Mouse (Mus musculus): ENCODE results near the gene Zfp866. TPM values are rescaled to one million over a fixed set of nuclear protein-coding genes. Genes with fewer than 3 reads are reported as not detected.

The Zfp866 gene
- polyA plus RNA-seq, 1 experiment from 2014 or later: 26.0 TPM

DNA sequence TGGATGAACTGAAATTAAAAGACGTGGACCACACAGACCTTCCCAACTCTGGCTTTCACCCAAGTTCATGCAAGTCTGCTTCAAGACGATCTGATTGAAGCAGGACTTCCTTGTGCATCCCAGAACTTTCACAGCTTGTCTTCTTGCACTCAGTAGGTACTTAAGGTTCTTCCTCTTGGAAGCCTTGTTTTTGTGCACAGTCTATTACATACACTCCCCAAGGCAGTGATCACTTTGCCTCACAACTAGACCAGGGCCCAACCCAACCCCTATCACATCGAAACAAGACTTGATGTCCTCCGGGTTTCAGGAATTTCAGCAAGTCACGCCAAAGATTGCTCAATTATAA is 73.8 kb downstream of the Zfp866 start:
- DNase-seq (ENCODE audit: low spot score) (no peak), ATAC-seq (ENCODE audit: low read depth) (peak; percentile 1)
- peaks cover 6% of the 10 kb centered on the region for H3K4me1 ChIP-seq (ENCODE audit: control insufficient read depth, insufficient read depth, low read length)
- H3K36me3 ChIP-seq (ENCODE audit: control insufficient read depth, insufficient read depth, low read length): peaks cover 10% of the 10 kb centered on the region; the same call in 1 of the 2 replicates
- no peaks in the 10 kb centered on the region for H3K27me3 ChIP-seq (replicated peaks; ENCODE audit: control insufficient read depth, insufficient read depth, low read length)
- H3K9me3 ChIP-seq (ENCODE audit: control insufficient read depth, low read length): no peaks in the 10 kb centered on the region
- peak overlapping the region; percentile 56 for H3K4me2 ChIP-seq (ENCODE audit: low read depth, low read length)
- peak overlapping the region; percentile 65 for H3K27ac ChIP-seq (replicated peaks; ENCODE audit: low read depth, low read length)
- WGBS: 49% methylated on average over 5 of the region's 5 CpGs
- H3K9ac ChIP-seq (ENCODE audit: low read depth, low read length): no peak overlapping the region
- H3K4me3 ChIP-seq (ENCODE audit: low read depth, low read length): peak overlapping the region; percentile 80

DNA sequence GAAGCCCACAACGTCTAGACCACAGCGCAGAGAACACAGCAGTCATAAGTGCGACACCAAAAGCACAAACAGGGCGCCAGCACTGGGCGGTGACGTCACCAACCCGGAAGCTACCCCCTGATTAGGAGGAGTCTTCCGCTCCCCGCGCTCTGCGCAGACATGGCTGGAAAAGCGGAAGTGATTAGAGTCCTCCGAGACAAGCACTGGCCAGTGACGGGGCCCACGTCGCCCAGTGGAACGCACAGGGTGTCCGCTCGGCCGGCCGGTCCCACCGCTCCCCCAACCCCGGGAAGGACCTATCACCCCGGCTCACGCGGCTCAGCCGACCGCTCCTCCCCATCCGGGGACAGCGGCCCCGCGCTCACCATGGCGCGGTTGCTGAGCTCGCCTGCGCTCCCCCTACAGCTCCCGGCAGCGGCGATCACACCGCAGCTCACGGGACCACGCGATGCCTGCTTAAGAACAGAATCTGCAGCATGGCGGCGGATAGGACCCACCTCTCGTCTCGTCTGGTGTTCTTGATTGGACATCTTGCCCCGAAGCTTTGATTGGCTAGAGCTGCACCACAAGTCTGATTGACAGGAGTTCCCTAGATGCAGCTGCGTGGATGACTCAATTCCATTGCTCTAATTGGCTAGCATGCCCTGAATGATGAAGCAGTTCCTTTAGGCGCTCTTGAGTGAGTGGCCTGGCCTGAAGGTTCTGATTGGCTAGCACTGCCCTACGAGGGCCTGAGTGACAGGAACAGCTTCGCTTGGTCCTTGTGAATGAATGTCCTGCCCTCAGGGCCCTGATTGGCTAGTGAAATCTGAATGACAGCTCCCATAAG is 74.4 kb downstream of the Zfp866 start:
- peak overlapping the region; percentile 100 for H3K27ac ChIP-seq (replicated peaks; ENCODE audit: low read depth, low read length)
- DNase-seq (ENCODE audit: low spot score): peak; percentile 100
- peak; percentile 98 for ATAC-seq (ENCODE audit: low read depth)
- under 1% methylated on average over 39 of the region's 52 CpGs for WGBS
- H3K4me2 ChIP-seq (ENCODE audit: low read depth, low read length): peak overlapping the region; percentile 56
- peaks cover 15% of the 10 kb centered on the region; the same call in 1 of the 2 replicates for H3K36me3 ChIP-seq (ENCODE audit: control insufficient read depth, insufficient read depth, low read length)
- no peaks in the 10 kb centered on the region for H3K27me3 ChIP-seq (replicated peaks; ENCODE audit: control insufficient read depth, insufficient read depth, low read length)
- H3K4me3 ChIP-seq (ENCODE audit: low read depth, low read length): peak overlapping the region; percentile 80
- peaks cover 6% of the 10 kb centered on the region for H3K4me1 ChIP-seq (ENCODE audit: control insufficient read depth, insufficient read depth, low read length)
- H3K9me3 ChIP-seq (ENCODE audit: control insufficient read depth, low read length): no peaks in the 10 kb centered on the region
- peak overlapping the region; percentile 98 for H3K9ac ChIP-seq (ENCODE audit: low read depth, low read length)

DNA sequence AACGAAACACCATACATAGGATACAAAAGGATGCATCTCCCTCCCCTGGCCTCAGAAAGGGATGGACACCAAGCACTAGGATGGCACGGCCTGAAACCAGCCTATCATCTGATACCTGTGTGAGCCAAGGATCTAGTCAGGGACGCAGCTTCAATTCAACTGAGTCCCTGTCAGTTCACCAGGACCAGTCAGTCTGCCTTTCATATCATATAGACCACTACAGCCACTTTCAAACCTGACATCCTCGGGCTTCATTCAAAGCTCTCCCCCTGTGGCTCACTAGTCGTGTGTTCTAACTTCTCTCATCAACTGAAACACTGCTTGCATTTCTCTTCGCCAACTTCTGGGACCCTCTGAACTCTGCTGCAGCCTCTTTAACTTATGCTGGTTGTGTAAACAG is 75.6 kb downstream of the Zfp866 start:
- no peak for ATAC-seq (ENCODE audit: low read depth)
- DNase-seq (ENCODE audit: low spot score): no peak
- Histone ChIP-seq H3K4me3 (ENCODE audit: low read depth, low read length) (peak overlapping the region; percentile 80), H3K27ac (replicated peaks; ENCODE audit: low read depth, low read length) (no peak overlapping the region; the same call in 1 of the 2 replicates), H3K27me3 (replicated peaks; ENCODE audit: control insufficient read depth, insufficient read depth, low read length) (no peaks in the 10 kb centered on the region), H3K36me3 (ENCODE audit: control insufficient read depth, insufficient read depth, low read length) (peaks cover 18% of the 10 kb centered on the region), H3K4me1 (ENCODE audit: control insufficient read depth, insufficient read depth, low read length) (peaks cover 6% of the 10 kb centered on the region), H3K4me2 (ENCODE audit: low read depth, low read length) (peak overlapping the region; percentile 56), H3K9ac (ENCODE audit: low read depth, low read length) (peak overlapping the region; percentile 52), H3K9me3 (ENCODE audit: control insufficient read depth, low read length) (no peaks in the 10 kb centered on the region)
- 82% methylated on average over 6 of the region's 6 CpGs for WGBS

DNA sequence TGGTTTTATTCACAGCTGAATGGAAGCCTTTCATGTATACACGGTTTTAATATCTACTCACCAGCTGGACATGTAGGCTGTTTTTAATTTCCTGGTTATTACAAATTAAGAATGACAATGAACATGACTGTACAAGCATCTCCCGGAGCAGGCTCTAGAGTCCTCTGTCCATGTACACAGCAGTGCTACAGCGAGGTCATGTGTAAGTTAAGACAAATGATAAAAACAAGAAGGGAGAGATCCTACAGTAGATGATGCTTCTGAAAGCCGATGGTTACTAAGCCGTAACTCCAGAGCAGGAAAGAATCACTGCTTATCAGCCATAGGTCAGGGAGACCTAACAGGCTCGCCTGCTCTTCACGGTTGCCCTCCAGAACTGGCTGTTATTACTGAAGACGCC is 77.5 kb downstream of the Zfp866 start:
- Histone ChIP-seq H3K9ac (ENCODE audit: low read depth, low read length) (no peak overlapping the region), H3K27ac (replicated peaks; ENCODE audit: low read depth, low read length) (no peak overlapping the region), H3K27me3 (replicated peaks; ENCODE audit: control insufficient read depth, insufficient read depth, low read length) (no peaks in the 10 kb centered on the region), H3K4me3 (ENCODE audit: low read depth, low read length) (no peak overlapping the region), H3K36me3 (ENCODE audit: control insufficient read depth, insufficient read depth, low read length) (peaks cover 37% of the 10 kb centered on the region), H3K4me2 (ENCODE audit: low read depth, low read length) (no peak overlapping the region), H3K9me3 (ENCODE audit: control insufficient read depth, low read length) (no peaks in the 10 kb centered on the region), H3K4me1 (ENCODE audit: control insufficient read depth, insufficient read depth, low read length) (peaks cover 6% of the 10 kb centered on the region)
- WGBS: 88% methylated on average over 8 of the region's 8 CpGs
- DNase-seq (ENCODE audit: low spot score) (no peak), ATAC-seq (ENCODE audit: low read depth) (no peak)

Other genes with a start within 250 kb of the Zfp866 start
- 17.3 and 19.8 TPM in 2 replicates for gene Zfp868, start 165.6 kb downstream of the Zfp866 start, polyA plus RNA-seq (2014; fragmentation: Nextera tagmentation; extraction: Ambion mirVana)
- 1.5 and 1.8 TPM in 2 replicates for gene Zfp964, start 136.7 kb downstream of the Zfp866 start, polyA plus RNA-seq (2014; fragmentation: Nextera tagmentation; extraction: Ambion mirVana)
- gene Zfp869, start 80.5 kb downstream of the Zfp866 start, polyA plus RNA-seq (2014; fragmentation: Nextera tagmentation; extraction: Ambion mirVana): 24.7 and 30.1 TPM in 2 replicates
- gene Zfp963, start 41.2 kb downstream of the Zfp866 start, polyA plus RNA-seq (2014; fragmentation: Nextera tagmentation; extraction: Ambion mirVana): 6.4 and 8.3 TPM in 2 replicates
- 0.22 and 0.43 TPM in 2 replicates for gene Gm20422, start 16.3 kb downstream of the Zfp866 start, polyA plus RNA-seq (2014; fragmentation: Nextera tagmentation; extraction: Ambion mirVana)
- 41.8 and 42.9 TPM in 2 replicates for gene Atp13a1, start within 50 bp of the Zfp866 start, polyA plus RNA-seq (2014; fragmentation: Nextera tagmentation; extraction: Ambion mirVana)
- gene Gmip, start 17.5 kb upstream of the Zfp866 start, polyA plus RNA-seq (2014; fragmentation: Nextera tagmentation; extraction: Ambion mirVana): 7.0 and 8.6 TPM in 2 replicates
- gene Lpar2, start 31.3 kb upstream of the Zfp866 start, polyA plus RNA-seq (2014; fragmentation: Nextera tagmentation; extraction: Ambion mirVana): 0.86 and 0.92 TPM in 2 replicates
- gene Pbx4, start 41.3 kb upstream of the Zfp866 start, polyA plus RNA-seq (2014; fragmentation: Nextera tagmentation; extraction: Ambion mirVana): 8.4 and 9.0 TPM in 2 replicates
- gene Cilp2, start 96.5 kb upstream of the Zfp866 start, polyA plus RNA-seq (2014; fragmentation: Nextera tagmentation; extraction: Ambion mirVana): 1.1 and 1.3 TPM in 2 replicates
- 2.5 and 3.1 TPM in 2 replicates for gene Tssk6, start 111.0 kb upstream of the Zfp866 start, polyA plus RNA-seq (2014; fragmentation: Nextera tagmentation; extraction: Ambion mirVana)
- 185 and 201 TPM in 2 replicates for gene Ndufa13, start 111.4 kb upstream of the Zfp866 start, polyA plus RNA-seq (2014; fragmentation: Nextera tagmentation; extraction: Ambion mirVana)
- 3.6 and 3.8 TPM in 2 replicates for gene Yjefn3, start 111.5 kb upstream of the Zfp866 start, polyA plus RNA-seq (2014; fragmentation: Nextera tagmentation; extraction: Ambion mirVana)
- gene Gatad2a, start 205.2 kb upstream of the Zfp866 start, polyA plus RNA-seq (2014; fragmentation: Nextera tagmentation; extraction: Ambion mirVana): 49.4 and 50.4 TPM in 2 replicates